Mouse (Mus musculus): ENCODE measurements around the gene Crip2. TPM values are rescaled to one million over a fixed set of nuclear protein-coding genes. Genes with fewer than 3 reads are reported as not detected.

Gene Crip2
- polyA plus RNA-seq, 1 experiment = 252 TPM

GRCm38 (mm10) chr12:113176960-113177725, 37.1 kb downstream of the Crip2 start:
- no peak for DNase-seq (ENCODE audit: extremely low spot score in 1 of 2, low spot score in 1 of 2)

- DNase-seq (ENCODE audit: extremely low spot score in 1 of 2, low spot score in 1 of 2) = no peak
Observed at GRCm38 (mm10) chr12:113181020-113181419, 41.0 kb downstream of the Crip2 start.

GRCm38 (mm10) chr12:113184945-113185344, 44.9 kb downstream of the Crip2 start:
- DNase-seq (ENCODE audit: extremely low spot score in 1 of 2, low spot score in 1 of 2) = no peak

- DNase-seq (ENCODE audit: extremely low spot score in 1 of 2, low spot score in 1 of 2) = peak in 1 of 2 experiments; percentile 41
Observed at GRCm38 (mm10) chr12:113185442-113186291, 45.6 kb downstream of the Crip2 start, which contains the start of gene Tmem121. TSS of gene Tmem121 (plus strand) at chr12:113185930.

GRCm38 (mm10) chr12:113186326-113187010, 46.4 kb downstream of the Crip2 start:
- peak in 1 of 2 experiments; percentile 13 for DNase-seq (ENCODE audit: extremely low spot score in 1 of 2, low spot score in 1 of 2)

- DNase-seq (ENCODE audit: extremely low spot score in 1 of 2, low spot score in 1 of 2) = peak in 1 of 2 experiments; percentile 11
Observed at GRCm38 (mm10) chr12:113187011-113187375, 47.0 kb downstream of the Crip2 start.

- DNase-seq (ENCODE audit: extremely low spot score in 1 of 2, low spot score in 1 of 2) = peak; percentile 66 to 97
Observed at GRCm38 (mm10) chr12:113187584-113188295, 47.7 kb downstream of the Crip2 start.

- DNase-seq (ENCODE audit: extremely low spot score in 1 of 2, low spot score in 1 of 2) = no peak
Observed at GRCm38 (mm10) chr12:113188349-113189055, 48.5 kb downstream of the Crip2 start.

GRCm38 (mm10) chr12:113193423-113193822, 53.4 kb downstream of the Crip2 start:
- DNase-seq (ENCODE audit: extremely low spot score in 1 of 2, low spot score in 1 of 2) = peak in 1 of 2 experiments; percentile 22

Other genes with a start within 250 kb of the Crip2 start
- gene Jag2, start 210.5 kb upstream of the Crip2 start, polyA plus RNA-seq (2012; rRNA removed) = 43.0 and 48.3 TPM in 2 replicates
- 19.0 and 22.4 TPM in 2 replicates for gene Nudt14, start 198.1 kb upstream of the Crip2 start, polyA plus RNA-seq (2012; rRNA removed)
- 70.7 and 75.5 TPM in 2 replicates for gene Btbd6, start 163.8 kb upstream of the Crip2 start, polyA plus RNA-seq (2012; rRNA removed)
- 46.5 and 51.5 TPM in 2 replicates for gene Brf1, start 139.5 kb upstream of the Crip2 start, polyA plus RNA-seq (2012; rRNA removed)
- 70.3 and 72.3 TPM in 2 replicates for gene Pacs2, start 125.7 kb upstream of the Crip2 start, polyA plus RNA-seq (2012; rRNA removed)
- 0.20 and 0.27 TPM in 2 replicates for gene Tex22, start 65.7 kb upstream of the Crip2 start, polyA plus RNA-seq (2012; rRNA removed)
- gene Mta1, start 42.0 kb upstream of the Crip2 start, polyA plus RNA-seq (2012; rRNA removed) = 66.4 and 69.3 TPM in 2 replicates
- 87.6 and 94.9 TPM in 2 replicates for gene Crip1, start 6.1 kb downstream of the Crip2 start, polyA plus RNA-seq (2012; rRNA removed)
- 1.1 and 1.8 TPM in 2 replicates for gene Tedc1, start 16.2 kb downstream of the Crip2 start, polyA plus RNA-seq (2012; rRNA removed)
- 40.3 and 42.0 TPM in 2 replicates for gene Tmem121, start 45.7 kb downstream of the Crip2 start, polyA plus RNA-seq (2012; rRNA removed)